Mouse (Mus musculus): ENCODE results near the gene Olfr1393. TPM values are rescaled to one million over a fixed set of nuclear protein-coding genes. Genes with fewer than 3 reads are reported as not detected.

The Olfr1393 gene
- polyA plus RNA-seq, 1 experiment from 2014 or later = 0.22 TPM

DNA sequence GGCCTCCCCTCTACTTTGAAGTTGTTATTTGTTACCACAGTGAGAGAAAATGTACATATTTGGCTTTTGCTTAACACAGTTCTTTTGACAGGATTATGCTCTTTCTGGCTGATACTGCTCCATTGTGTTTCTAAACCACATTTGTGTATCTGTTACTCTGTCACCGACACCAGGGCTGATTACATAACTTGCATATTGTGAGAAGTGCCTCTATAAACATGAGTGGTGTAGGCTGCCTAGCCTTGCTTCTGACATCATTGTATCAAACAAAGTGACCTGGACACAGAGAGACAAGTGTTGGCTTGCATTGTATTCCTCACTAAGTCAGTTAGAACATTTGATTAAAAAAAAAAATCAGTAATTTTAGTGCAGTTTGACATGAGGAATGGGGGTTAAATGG lies 18.3 kb upstream of the Olfr1393 start:
- Histone ChIP-seq H3K4me2 (no peak overlapping the region), H3K9ac (no peak overlapping the region), H3K4me1 (replicated peaks) (no peaks in the 10 kb centered on the region), H3K36me3 (peaks cover 32% of the 10 kb centered on the region), H3K27ac (no peak overlapping the region), H3K27me3 (no peaks in the 10 kb centered on the region), H3K4me3 (no peak overlapping the region), H3K9me3 (no peaks in the 10 kb centered on the region)
- ATAC-seq (ENCODE audit: low FRiP score) = no peak
- WGBS = 92% methylated on average over 1 of the region's 1 CpGs

DNA sequence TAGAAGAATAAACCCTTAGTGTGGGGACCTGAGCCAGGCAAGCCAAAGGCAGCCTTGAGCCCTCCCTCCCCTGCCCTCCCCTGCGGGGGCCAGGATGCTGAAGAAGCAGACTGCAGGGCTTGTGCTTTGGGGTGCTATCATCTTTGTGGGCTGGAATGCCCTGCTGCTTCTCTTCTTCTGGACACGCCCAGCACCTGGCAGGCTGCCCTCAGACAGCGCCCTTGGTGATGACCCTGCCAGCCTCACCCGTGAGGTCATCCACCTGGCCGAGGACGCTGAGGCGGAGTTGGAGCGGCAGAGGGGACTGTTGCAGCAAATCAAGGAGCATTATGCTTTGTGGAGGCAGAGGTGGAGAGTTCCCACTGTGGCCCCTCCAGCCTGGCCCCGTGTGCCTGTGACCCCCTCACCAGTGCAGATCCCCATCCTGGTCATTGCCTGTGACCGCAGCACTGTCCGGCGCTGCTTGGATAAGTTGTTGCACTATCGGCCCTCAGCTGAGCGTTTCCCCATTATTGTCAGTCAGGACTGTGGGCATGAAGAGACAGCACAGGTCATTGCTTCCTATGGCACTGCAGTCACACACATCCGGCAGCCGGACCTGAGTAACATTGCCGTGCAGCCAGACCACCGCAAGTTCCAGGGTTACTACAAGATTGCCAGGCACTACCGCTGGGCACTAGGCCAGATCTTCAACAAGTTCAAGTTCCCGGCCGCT lies 17.3 kb upstream of the Olfr1393 start:
- H3K4me3 ChIP-seq = no peak overlapping the region
- ATAC-seq (ENCODE audit: low FRiP score) = no peak
- H3K9me3 ChIP-seq = no peaks in the 10 kb centered on the region
- H3K36me3 ChIP-seq = peaks cover 30% of the 10 kb centered on the region
- H3K9ac ChIP-seq = no peak overlapping the region
- no peak overlapping the region for H3K4me2 ChIP-seq
- no peaks in the 10 kb centered on the region for H3K27me3 ChIP-seq
- H3K4me1 ChIP-seq (replicated peaks) = no peaks in the 10 kb centered on the region
- H3K27ac ChIP-seq = no peak overlapping the region
- WGBS = 95% methylated on average over 21 of the region's 21 CpGs

DNA sequence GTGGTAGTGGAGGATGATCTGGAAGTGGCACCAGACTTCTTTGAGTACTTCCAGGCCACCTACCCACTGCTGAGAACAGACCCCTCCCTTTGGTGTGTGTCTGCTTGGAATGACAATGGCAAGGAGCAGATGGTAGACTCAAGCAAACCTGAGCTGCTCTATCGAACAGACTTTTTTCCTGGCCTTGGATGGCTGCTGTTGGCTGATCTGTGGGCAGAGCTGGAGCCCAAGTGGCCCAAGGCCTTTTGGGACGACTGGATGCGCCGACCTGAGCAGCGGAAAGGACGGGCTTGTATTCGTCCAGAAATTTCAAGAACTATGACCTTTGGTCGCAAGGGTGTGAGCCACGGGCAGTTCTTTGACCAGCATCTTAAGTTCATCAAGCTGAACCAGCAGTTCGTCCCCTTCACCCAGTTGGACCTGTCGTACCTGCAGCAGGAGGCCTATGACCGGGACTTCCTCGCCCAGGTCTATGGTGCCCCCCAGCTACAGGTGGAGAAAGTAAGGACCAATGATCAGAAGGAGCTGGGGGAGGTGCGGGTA lies 16.7 kb upstream of the Olfr1393 start:
- no peak overlapping the region for H3K4me2 ChIP-seq
- no peaks in the 10 kb centered on the region for H3K9me3 ChIP-seq
- no peak overlapping the region for H3K27ac ChIP-seq
- no peak for ATAC-seq (ENCODE audit: low FRiP score)
- no peaks in the 10 kb centered on the region for H3K27me3 ChIP-seq
- WGBS = 92% methylated on average over 14 of the region's 14 CpGs
- H3K4me3 ChIP-seq = no peak overlapping the region
- H3K9ac ChIP-seq = no peak overlapping the region
- no peaks in the 10 kb centered on the region for H3K4me1 ChIP-seq (replicated peaks)
- H3K36me3 ChIP-seq = peaks cover 30% of the 10 kb centered on the region

DNA sequence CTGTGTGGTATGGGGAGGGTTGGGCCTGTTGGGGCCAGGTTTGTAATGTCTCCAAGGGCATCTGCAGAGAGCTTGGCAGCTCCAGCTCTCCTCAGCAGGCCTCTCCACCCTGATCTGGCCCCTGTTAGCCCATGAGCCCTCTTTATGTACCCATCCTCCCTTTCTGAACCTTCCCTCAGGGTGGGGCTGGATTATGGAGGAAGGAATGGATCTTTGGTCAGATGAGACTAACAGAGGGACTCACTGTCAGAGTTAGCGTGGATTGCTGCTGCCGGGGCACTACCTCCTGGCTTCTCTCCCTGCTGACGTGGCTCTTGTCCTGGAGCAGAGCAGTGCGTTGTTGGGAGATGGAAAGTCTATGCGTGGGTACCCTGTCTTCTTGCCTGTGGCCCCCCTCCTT lies 15.8 kb upstream of the Olfr1393 start:
- H3K9ac ChIP-seq = peak overlapping the region; percentile 49; the same call in 1 of the 2 replicates
- no peak for ATAC-seq (ENCODE audit: low FRiP score)

DNA sequence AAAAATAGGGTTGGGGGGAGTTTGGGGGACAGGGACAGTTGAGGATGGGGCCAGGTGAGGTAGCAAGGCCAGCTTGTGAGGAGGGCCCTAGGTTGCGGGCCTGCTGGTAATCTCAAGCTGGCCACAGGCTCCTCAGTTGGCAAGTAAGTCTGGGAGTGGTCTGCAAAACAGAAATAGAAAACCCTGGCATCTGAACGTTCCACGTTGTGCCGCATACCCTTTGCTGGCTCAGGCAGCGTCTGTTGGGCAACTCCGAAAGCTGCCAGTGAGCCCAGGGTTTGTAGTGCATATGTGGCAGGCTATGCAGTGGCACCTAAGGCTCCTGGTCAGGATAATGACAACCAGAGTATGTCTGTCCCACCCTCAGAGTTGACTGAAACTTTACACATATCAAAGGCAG lies 15.0 kb upstream of the Olfr1393 start:
- H3K27ac ChIP-seq = no peak overlapping the region
- H3K27me3 ChIP-seq = no peaks in the 10 kb centered on the region
- 93% methylated on average over 6 of the region's 6 CpGs for whole genome bisulfite sequencing
- H3K4me1 ChIP-seq (replicated peaks) = no peaks in the 10 kb centered on the region
- H3K4me3 ChIP-seq = no peak overlapping the region
- no peak for ATAC-seq (ENCODE audit: low FRiP score)
- H3K9me3 ChIP-seq = no peaks in the 10 kb centered on the region
- peaks cover 34% of the 10 kb centered on the region for H3K36me3 ChIP-seq
- no peak overlapping the region for H3K4me2 ChIP-seq
- H3K9ac ChIP-seq = no peak overlapping the region

More for the DNA sequence above, 15.8 kb upstream of the Olfr1393 start:
- no peak overlapping the region for H3K4me3 ChIP-seq
- no peaks in the 10 kb centered on the region for H3K27me3 ChIP-seq
- no peaks in the 10 kb centered on the region for H3K9me3 ChIP-seq
- H3K27ac ChIP-seq = no peak overlapping the region
- H3K4me2 ChIP-seq = no peak overlapping the region
- peaks cover 34% of the 10 kb centered on the region for H3K36me3 ChIP-seq
- 92% methylated on average over 5 of the region's 5 CpGs for WGBS
- H3K4me1 ChIP-seq (replicated peaks) = no peaks in the 10 kb centered on the region

DNA sequence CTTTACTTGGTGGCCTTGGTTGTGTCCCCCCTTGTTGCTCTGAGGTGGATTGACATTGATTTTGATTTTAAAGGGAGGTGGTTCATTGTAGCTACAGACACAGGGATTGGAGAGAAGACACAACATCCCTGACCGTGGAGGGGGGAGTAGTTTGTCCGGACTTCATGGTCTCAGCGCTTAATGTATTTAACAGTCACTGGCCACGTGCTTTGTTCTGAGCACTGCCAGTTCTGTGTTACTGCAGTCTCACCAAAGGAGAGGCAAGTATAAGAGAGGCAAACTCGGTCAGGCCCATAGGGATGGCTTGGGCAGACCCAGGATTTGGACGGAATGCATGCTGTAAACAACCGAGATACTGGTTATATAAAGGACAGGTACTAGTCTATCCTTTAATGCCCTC lies 14.0 kb upstream of the Olfr1393 start:
- no peaks in the 10 kb centered on the region for H3K4me1 ChIP-seq (replicated peaks)
- WGBS = 92% methylated on average over 7 of the region's 7 CpGs
- no peak overlapping the region for H3K4me3 ChIP-seq
- no peaks in the 10 kb centered on the region for H3K27me3 ChIP-seq
- no peak overlapping the region for H3K4me2 ChIP-seq
- no peak overlapping the region for H3K27ac ChIP-seq
- ATAC-seq (ENCODE audit: low FRiP score) = no peak
- H3K36me3 ChIP-seq = peaks cover 32% of the 10 kb centered on the region
- H3K9ac ChIP-seq = no peak overlapping the region
- H3K9me3 ChIP-seq = no peaks in the 10 kb centered on the region

DNA sequence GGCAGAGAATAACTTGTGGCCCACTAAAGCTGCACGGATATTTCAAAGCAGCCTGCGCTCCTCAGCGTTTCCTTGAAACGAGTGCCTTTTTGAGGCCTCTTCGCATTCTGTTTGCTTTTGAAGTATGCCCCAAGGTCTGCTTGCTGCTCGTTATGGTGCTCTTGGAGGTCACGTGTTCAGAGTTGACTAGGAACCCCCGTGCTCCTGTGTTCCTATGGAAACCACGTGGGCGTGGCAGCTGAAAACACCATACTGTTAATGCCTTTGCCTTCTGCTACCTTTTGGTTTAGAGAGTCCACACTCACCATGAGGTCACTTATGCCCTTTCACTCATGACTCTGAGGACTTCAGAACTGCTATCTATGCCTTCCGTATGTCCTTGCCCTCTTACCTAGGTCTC lies 13.5 kb upstream of the Olfr1393 start:
- Histone ChIP-seq H3K27me3 (no peaks in the 10 kb centered on the region), H3K4me2 (no peak overlapping the region), H3K4me3 (no peak overlapping the region), H3K36me3 (peaks cover 32% of the 10 kb centered on the region), H3K9me3 (no peaks in the 10 kb centered on the region), H3K27ac (no peak overlapping the region), H3K9ac (no peak overlapping the region), H3K4me1 (replicated peaks) (no peaks in the 10 kb centered on the region)
- 86% methylated on average over 11 of the region's 11 CpGs for WGBS
- ATAC-seq (ENCODE audit: low FRiP score) = no peak

DNA sequence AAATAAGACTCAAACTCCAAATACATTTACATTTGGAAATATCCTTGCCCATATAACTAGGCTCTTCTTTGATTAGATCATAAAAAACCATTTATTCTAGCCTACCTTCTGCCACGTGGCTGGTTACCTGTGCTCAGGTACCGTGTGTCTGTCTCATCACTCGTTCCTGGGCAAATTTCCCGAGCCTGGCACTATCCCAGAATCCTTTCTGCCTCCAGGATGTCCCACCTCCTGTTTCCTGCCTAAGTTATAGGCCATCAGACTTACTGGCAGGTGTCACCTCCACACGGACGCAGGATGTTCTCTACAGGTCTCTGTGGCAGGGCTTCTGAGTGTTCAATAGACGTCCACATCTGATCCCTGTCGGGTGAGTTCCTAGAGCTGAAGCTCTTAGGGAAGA lies 13.0 kb upstream of the Olfr1393 start:
- ATAC-seq (ENCODE audit: low FRiP score) = no peak
- 84% methylated on average over 8 of the region's 8 CpGs for WGBS

DNA sequence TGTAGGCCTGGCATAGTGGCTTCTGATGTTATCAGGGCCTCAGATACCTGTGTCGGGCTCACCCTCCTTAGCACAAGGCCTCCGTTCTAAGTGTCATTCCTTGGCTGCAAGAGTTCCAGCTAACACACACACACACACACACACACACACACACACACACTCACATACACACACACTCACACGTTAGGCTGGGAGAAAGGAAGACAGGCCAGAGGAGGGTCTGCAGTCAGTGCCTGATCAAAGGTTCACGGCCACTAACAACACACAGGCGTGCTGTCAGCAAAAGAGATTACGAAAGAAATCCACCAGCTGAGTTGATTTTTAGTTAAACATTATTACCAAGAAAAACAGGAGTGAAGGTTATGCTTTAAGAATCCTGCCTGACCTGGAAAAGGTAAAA lies 11.4 kb upstream of the Olfr1393 start:
- no peaks in the 10 kb centered on the region for H3K27me3 ChIP-seq
- no peak overlapping the region for H3K4me3 ChIP-seq
- H3K4me1 ChIP-seq (replicated peaks) = no peaks in the 10 kb centered on the region
- H3K9me3 ChIP-seq = no peaks in the 10 kb centered on the region
- no peak for ATAC-seq (ENCODE audit: low FRiP score)
- no peak overlapping the region for H3K4me2 ChIP-seq
- no peak overlapping the region for H3K27ac ChIP-seq
- 90% methylated on average over 6 of the region's 6 CpGs for WGBS
- peaks cover 19% of the 10 kb centered on the region for H3K36me3 ChIP-seq
- H3K9ac ChIP-seq = no peak overlapping the region

More for the DNA sequence above, 13.0 kb upstream of the Olfr1393 start:
- H3K27ac ChIP-seq = no peak overlapping the region
- H3K4me2 ChIP-seq = no peak overlapping the region
- H3K27me3 ChIP-seq = no peaks in the 10 kb centered on the region
- H3K4me1 ChIP-seq (replicated peaks) = no peaks in the 10 kb centered on the region
- peaks cover 32% of the 10 kb centered on the region for H3K36me3 ChIP-seq
- H3K9ac ChIP-seq = no peak overlapping the region
- no peak overlapping the region for H3K4me3 ChIP-seq
- no peaks in the 10 kb centered on the region for H3K9me3 ChIP-seq

DNA sequence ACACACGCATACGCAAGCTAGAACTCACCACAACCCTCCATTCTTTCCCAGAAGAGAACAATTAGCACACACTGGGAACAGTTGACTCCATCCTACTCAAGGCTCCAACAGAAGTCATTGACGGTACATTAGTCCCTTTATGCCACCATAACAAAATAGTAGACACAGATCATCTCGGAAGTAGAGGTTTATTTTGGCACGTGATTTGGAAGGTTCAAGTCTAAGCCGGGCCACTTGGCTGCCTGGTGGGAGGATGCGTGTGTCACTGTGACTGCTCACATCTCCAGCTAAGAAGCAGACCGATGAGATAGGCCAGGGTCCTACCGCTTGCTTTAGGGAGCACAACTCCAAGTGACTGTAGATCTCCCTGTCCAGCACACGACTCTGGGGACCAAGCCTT lies 10.8 kb upstream of the Olfr1393 start:
- Histone ChIP-seq H3K4me2 (no peak overlapping the region), H3K4me3 (no peak overlapping the region), H3K9ac (no peak overlapping the region), H3K9me3 (no peaks in the 10 kb centered on the region), H3K27ac (no peak overlapping the region), H3K36me3 (peaks cover 12% of the 10 kb centered on the region), H3K4me1 (replicated peaks) (no peaks in the 10 kb centered on the region), H3K27me3 (no peaks in the 10 kb centered on the region)
- no peak for ATAC-seq (ENCODE audit: low FRiP score)
- WGBS = 91% methylated on average over 10 of the region's 10 CpGs

DNA sequence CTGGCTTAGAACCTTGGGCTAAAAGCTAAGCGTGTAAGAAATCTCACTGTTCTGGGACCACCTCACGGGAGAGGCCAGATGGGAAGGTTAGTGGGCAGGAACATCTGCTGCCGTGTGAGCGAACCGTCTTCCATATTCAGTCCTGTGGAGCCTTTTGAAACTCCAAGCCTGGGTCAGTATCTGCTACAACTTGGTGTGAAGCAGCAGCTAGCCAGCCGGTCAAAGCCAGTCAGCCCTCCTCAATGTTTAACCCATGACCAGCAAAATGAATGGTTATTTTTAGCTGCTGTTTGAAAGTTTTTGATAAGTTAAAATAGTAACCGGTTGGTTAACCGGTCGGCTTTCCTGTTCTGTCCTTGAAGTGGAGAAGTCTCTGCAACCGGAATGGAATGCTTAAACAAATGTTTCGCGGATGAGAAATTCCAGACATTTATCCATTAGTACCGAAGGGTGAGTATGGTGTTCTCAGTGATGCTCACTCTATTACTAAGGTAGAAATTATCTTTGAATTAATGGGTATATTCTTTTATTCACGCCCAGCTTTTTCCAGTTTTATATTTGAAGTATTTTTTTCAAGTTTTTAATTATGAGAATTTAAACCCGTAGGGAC lies 10.0 kb upstream of the Olfr1393 start:
- Histone ChIP-seq H3K9ac (no peak overlapping the region), H3K4me3 (no peak overlapping the region), H3K9me3 (no peaks in the 10 kb centered on the region), H3K27ac (no peak overlapping the region), H3K27me3 (no peaks in the 10 kb centered on the region), H3K4me2 (no peak overlapping the region), H3K36me3 (peaks cover 7% of the 10 kb centered on the region), H3K4me1 (replicated peaks) (no peaks in the 10 kb centered on the region)
- WGBS = 81% methylated on average over 15 of the region's 15 CpGs
- ATAC-seq (ENCODE audit: low FRiP score) = no peak

DNA sequence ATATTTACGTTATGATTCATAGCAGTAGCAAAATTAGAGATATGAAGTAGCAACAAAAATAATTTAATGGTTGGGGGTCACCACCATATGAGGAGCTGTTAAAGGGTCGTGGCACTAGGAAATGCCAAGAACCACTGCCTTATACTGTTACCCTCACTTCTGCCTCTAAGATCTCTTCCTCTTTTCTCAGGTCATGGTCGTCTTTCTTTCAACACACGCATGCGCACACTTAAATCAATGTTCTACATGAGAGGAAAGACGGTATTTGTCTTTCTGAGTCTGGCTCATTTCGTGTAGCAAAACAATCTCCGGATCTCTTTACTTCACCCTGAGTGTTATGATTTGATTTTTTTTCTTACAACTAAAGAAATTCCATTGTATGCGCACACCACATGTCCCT lies 8.3 kb upstream of the Olfr1393 start:
- H3K9ac ChIP-seq = no peak overlapping the region
- no peak for ATAC-seq (ENCODE audit: low FRiP score)
- WGBS = 96% methylated on average over 9 of the region's 9 CpGs

DNA sequence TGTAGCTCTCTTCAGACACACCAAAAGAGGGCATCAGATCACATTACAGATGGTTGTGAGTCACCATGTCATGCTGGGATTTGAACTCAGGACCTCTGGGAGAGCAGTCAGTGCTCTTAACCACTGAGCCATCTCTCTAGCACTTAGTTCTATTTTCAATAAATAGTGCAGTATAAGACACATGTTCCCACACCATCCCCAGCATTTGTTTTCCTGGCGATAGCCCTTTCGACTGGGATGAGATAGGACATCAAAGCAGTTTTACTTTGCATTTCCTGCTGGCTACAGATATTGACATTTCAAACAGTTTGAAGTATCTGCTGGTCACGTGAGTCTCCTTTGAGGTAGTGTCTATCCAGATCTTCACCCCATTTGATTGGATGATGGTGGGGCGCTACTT lies 7.7 kb upstream of the Olfr1393 start:
- no peak overlapping the region for H3K9ac ChIP-seq
- no peaks in the 10 kb centered on the region for H3K27me3 ChIP-seq
- no peak overlapping the region for H3K27ac ChIP-seq
- peaks cover 6% of the 10 kb centered on the region for H3K4me1 ChIP-seq (replicated peaks)
- WGBS = 92% methylated on average over 4 of the region's 4 CpGs
- H3K4me3 ChIP-seq = no peak overlapping the region
- ATAC-seq (ENCODE audit: low FRiP score) = no peak
- H3K4me2 ChIP-seq = no peak overlapping the region
- 0 out of 2 replicates have a peak, but pooled peaks cover 4% of the 10 kb centered on the region for H3K36me3 ChIP-seq
- no peaks in the 10 kb centered on the region for H3K9me3 ChIP-seq

More for the DNA sequence above, 8.3 kb upstream of the Olfr1393 start:
- Histone ChIP-seq H3K27ac (no peak overlapping the region), H3K9me3 (no peaks in the 10 kb centered on the region), H3K4me1 (replicated peaks) (peaks cover 5% of the 10 kb centered on the region), H3K27me3 (no peaks in the 10 kb centered on the region), H3K4me2 (no peak overlapping the region), H3K4me3 (no peak overlapping the region), H3K36me3 (0 out of 2 replicates have a peak, but pooled peaks cover 4% of the 10 kb centered on the region)
